Mouse (Mus musculus) G1E (cell line): Measurements from ENCODE around the gene Gse1. TPM values are rescaled to one million over a fixed set of nuclear protein-coding genes. Genes with fewer than 3 reads are reported as not detected.

Source experiments
- ATAC-seq: 2 replicates; pipeline ENCODE4 v1.8.0; 2016; ENCODE audit warnings: mild to moderate bottlenecking; ENCODE audit not compliant: insufficient number of reproducible peaks, poor library complexity, low FRiP score, severe bottlenecking; ENCODE audit errors: extremely low read depth
- DNase-seq: peaks from one replicate; pipeline ENCODE4 v3.0.0; 2012; ENCODE audit warnings: low spot score
- H3K27me3 ChIP-seq: 2 replicates; pipeline ENCODE4 v1.6.1; 2012; ENCODE audit warnings: mild to moderate bottlenecking, low read length, inconsistent platforms; ENCODE audit not compliant: insufficient read depth
- H3K36me3 ChIP-seq: replicated peaks from 2 replicates; pipeline ENCODE3; 2012; ENCODE audit warnings: mild to moderate bottlenecking, inconsistent platforms
- H3K4me1 ChIP-seq: 2 replicates; pipeline ENCODE4 v1.6.1; 2012; ENCODE audit warnings: low read depth, low read length, inconsistent platforms, mixed read lengths; ENCODE audit not compliant: insufficient read depth
- H3K4me3 ChIP-seq: 2 replicates; pipeline ENCODE4 v1.5.1; 2012; ENCODE audit warnings: low read depth, mild to moderate bottlenecking, inconsistent platforms, low read length, moderate library complexity, mixed read lengths
- H3K9me3 ChIP-seq: replicated peaks from 2 replicates; pipeline ENCODE4 v1.6.1; 2012; ENCODE audit warnings: inconsistent platforms
- CTCF ChIP-seq: IDR thresholded peaks from 2 replicates; pipeline ENCODE4 v1.5.1; 2012; ENCODE audit warnings: low read depth, low read length, inconsistent platforms, mixed read lengths
- GATA1 ChIP-seq: IDR thresholded peaks from 2 replicates; pipeline ENCODE4 v1.6.1; 2012; ENCODE audit warnings: borderline replicate concordance, low read length, inconsistent platforms, mixed read lengths
- GATA2 ChIP-seq: IDR thresholded peaks from 2 replicates; pipeline ENCODE4 v1.6.1; 2012; ENCODE audit warnings: low read depth, low read length, inconsistent platforms, borderline replicate concordance
- POLR2AphosphoS5 ChIP-seq: IDR thresholded peaks from 2 replicates; pipeline ENCODE4 v1.6.1; 2012; ENCODE audit warnings: low read depth, low read length, inconsistent platforms; ENCODE audit not compliant: insufficient replicate concordance
- TAL1 ChIP-seq: conservative IDR thresholded peaks from 2 replicates; pipeline ENCODE4 v1.6.1; 2012; ENCODE audit warnings: low read depth, low read length, inconsistent platforms, mixed read lengths
- polyA plus RNA-seq: library from polyadenylated mRNA; stranded (reverse); fragments of >175 nt; gene quantifications from 2 replicates; pipeline ENCODE4 v1.2.3, GENCODE M21; 2012
- total RNA-seq, 2 experiments: library from RNA; stranded (forward) in 1 of 2; stranded (reverse) in 1 of 2; fragments of 200-1000 nt in 1 of 2; fragments of >200 nt in 1 of 2; fragmentation: Nextera tagmentation in 1 of 2; gene quantifications; 2 replicates each; pipeline ENCODE4 v1.2.3; 2014 to 2017

Gene Gse1
- total and polyA plus RNA-seq, 3 experiments: 6.3 to 106 (median 48.4) TPM

- Histone ChIP-seq H3K36me3 (no peaks in the 10 kb centered on the region), H3K4me3 (no peak overlapping the region), H3K4me1 (no peaks in the 10 kb centered on the region), H3K9me3 (no peaks in the 10 kb centered on the region), H3K27me3 (peaks cover 50% of the 10 kb centered on the region)
- no peak for ATAC-seq
- TF ChIP-seq GATA1 (no peak), POLR2AphosphoS5 (no peak), GATA2 (no peak), CTCF (peak; percentile 9; the same call in 1 of the 2 replicates), TAL1 (no peak)
- peak; percentile 45 for DNase-seq
Measured at GRCm38 (mm10) chr8:120288122-120288908, 60.1 kb downstream of the Gse1 start.

- peaks cover 54% of the 10 kb centered on the region for H3K27me3 ChIP-seq
- TF ChIP-seq GATA1 (no peak), TAL1 (no peak), CTCF (no peak), GATA2 (no peak), POLR2AphosphoS5 (no peak)
- no peak for ATAC-seq
- H3K36me3 ChIP-seq: no peaks in the 10 kb centered on the region
- no peak overlapping the region for H3K4me3 ChIP-seq
- no peak for DNase-seq
- H3K4me1 ChIP-seq: no peaks in the 10 kb centered on the region
- no peaks in the 10 kb centered on the region for H3K9me3 ChIP-seq
Measured at GRCm38 (mm10) chr8:120289191-120289590, 60.9 kb downstream of the Gse1 start.

- ATAC-seq (no peak), DNase-seq (no peak)
- H3K36me3 ChIP-seq: no peaks in the 10 kb centered on the region
- no peaks in the 10 kb centered on the region for H3K4me1 ChIP-seq
- peaks cover 57% of the 10 kb centered on the region for H3K27me3 ChIP-seq
- no peak overlapping the region for H3K4me3 ChIP-seq
- TF ChIP-seq GATA2 (no peak), CTCF (no peak), TAL1 (no peak), GATA1 (no peak), POLR2AphosphoS5 (no peak)
- H3K9me3 ChIP-seq: no peaks in the 10 kb centered on the region
Measured at GRCm38 (mm10) chr8:120289698-120290181, 61.5 kb downstream of the Gse1 start.

GRCm38 (mm10) chr8:120290614-120291013, 62.4 kb downstream of the Gse1 start:
- no peak overlapping the region for H3K4me3 ChIP-seq
- no peaks in the 10 kb centered on the region for H3K4me1 ChIP-seq
- no peak for ATAC-seq
- no peaks in the 10 kb centered on the region for H3K36me3 ChIP-seq
- no peak for DNase-seq
- H3K27me3 ChIP-seq: peaks cover 63% of the 10 kb centered on the region
- TF ChIP-seq TAL1 (no peak), POLR2AphosphoS5 (no peak), CTCF (no peak), GATA1 (no peak), GATA2 (no peak)
- H3K9me3 ChIP-seq: no peaks in the 10 kb centered on the region

GRCm38 (mm10) chr8:120291650-120292049, 63.4 kb downstream of the Gse1 start:
- H3K4me3 ChIP-seq: no peak overlapping the region
- H3K9me3 ChIP-seq: no peaks in the 10 kb centered on the region
- no peak for TF ChIP-seq TAL1
- TF ChIP-seq GATA1: no peak
- no peak for TF ChIP-seq CTCF
- no peak for TF ChIP-seq POLR2AphosphoS5
- no peak for TF ChIP-seq GATA2
- DNase-seq (no peak), ATAC-seq (no peak)
- H3K27me3 ChIP-seq: peaks cover 63% of the 10 kb centered on the region
- H3K36me3 ChIP-seq: no peaks in the 10 kb centered on the region
- H3K4me1 ChIP-seq: no peaks in the 10 kb centered on the region

GRCm38 (mm10) chr8:120292316-120293107, 64.3 kb downstream of the Gse1 start:
- Histone ChIP-seq H3K4me1 (no peaks in the 10 kb centered on the region), H3K27me3 (peaks cover 62% of the 10 kb centered on the region), H3K9me3 (no peaks in the 10 kb centered on the region), H3K4me3 (no peak overlapping the region), H3K36me3 (no peaks in the 10 kb centered on the region)
- DNase-seq (no peak), ATAC-seq (no peak)
- TF ChIP-seq GATA2 (no peak), TAL1 (no peak), CTCF (no peak), POLR2AphosphoS5 (no peak), GATA1 (no peak)
